Mouse (Mus musculus) c-Kit-positive CD71-positive TER-119-positive erythroid progenitor cells, embryonic 14.5 days (primary cell): Measurements from ENCODE around the gene Etv1.

Source experiments
- DNase-seq: peaks from one replicate; pipeline ENCODE4 v3.0.0-alpha.2; 2013; ENCODE audit warnings: low spot score

The Etv1 gene

DNA sequence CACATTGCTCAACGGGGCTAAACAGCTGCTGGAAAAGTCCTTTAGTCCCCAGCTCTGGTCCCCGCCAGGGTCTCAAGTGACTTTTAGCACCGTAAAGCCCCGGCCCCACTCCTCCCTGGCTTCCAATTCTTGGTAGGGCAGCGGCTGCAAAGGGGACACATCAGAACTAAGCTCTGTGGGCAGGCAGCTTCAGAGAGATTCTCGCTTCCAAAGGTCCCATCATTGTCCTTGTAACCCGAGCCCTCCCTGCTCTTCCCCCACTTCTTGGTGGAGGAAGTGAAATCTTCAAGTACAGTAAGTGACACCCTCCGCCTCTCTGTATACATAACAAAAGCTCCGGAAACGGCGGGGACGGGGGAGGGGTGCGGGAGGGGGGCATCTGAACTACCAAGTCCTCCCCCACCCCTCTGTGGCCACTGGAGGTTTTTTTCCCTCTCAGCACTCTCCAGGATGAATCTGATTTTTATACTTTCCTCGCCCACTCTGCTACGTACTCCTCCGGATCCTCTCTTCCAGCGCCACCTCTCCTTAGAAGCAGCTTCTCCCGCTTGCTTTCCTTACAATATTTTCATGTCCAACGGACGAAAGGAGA, at the start of gene Etv1:
Gene Etv1 (plus strand): TSS at position 195 of the 592 bp plus-strand sequence.
- DNase-seq = no peak

- DNase-seq = no peak
Observed at GRCm38 (mm10) chr12:38729661-38730060, 49.5 kb upstream of the Etv1 start.

- no peak for DNase-seq
Observed at GRCm38 (mm10) chr12:38730791-38731190, 48.4 kb upstream of the Etv1 start.

- DNase-seq = no peak
Observed at GRCm38 (mm10) chr12:38759322-38759721, 19.9 kb upstream of the Etv1 start.

- no peak for DNase-seq
Observed at GRCm38 (mm10) chr12:38777316-38777715, 1.9 kb upstream of the Etv1 start.

GRCm38 (mm10) chr12:38777957-38778298, 1.3 kb upstream of the Etv1 start:
- DNase-seq = no peak

DNA sequence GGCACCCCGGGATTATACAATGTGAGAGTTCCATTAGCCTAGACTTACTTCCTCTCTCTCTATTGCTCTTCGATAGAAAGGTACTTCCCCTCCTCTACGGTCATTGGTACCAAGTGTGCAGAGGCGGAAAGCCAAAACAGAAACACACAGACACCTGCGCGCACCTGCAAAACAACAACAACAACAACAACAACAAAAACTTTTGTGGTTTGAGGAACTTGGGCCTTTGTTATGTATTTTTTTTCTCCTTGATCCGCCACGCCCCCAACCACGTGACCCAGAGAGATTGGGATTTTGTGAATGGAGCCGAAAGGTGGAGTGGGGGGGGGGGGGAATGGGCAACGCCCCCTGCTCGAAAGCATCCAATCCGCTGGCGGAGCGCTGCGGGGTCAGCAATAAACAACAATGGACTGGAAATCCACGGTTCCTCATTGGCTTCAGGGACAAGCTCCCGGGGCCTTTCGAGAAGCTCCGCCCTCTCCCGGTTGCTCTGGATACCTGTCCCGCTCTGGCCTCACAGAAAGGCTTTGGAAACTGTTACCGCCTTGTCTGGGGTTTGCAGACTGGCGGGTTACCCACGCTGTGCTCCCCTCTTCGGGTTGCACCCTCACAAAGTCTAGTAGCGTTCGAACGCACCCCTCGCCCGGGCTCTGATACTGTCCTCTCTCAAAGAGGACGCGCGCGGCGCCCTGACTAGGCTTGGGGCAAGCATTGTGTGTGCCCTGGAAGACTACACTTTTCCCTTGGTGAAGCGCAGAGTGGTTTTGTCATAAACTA, 693 bp upstream of the Etv1 start:
- DNase-seq = peak; percentile 13

GRCm38 (mm10) chr12:38780006-38780954, 1.1 kb downstream of the Etv1 start:
- no peak for DNase-seq

DNA sequence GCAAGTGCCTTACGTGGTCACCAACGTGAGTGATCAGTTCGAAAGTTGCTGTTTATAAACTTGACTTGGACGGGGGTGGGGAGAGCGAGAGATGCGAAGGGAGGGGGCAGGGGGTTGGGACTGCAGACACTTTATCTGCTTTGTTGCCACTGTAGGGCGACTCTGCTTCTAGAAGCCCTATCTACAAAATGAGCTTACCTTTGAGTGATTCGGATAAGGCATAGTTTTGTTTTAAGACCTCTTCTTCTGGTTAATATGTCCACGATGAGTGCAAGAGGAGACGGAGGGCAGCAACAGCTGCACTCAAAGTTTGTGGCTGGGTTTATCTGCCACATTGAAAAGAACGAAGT, 1.8 kb downstream of the Etv1 start:
- no peak for DNase-seq

GRCm38 (mm10) chr12:38781686-38782085, 2.5 kb downstream of the Etv1 start:
- DNase-seq = no peak

DNA sequence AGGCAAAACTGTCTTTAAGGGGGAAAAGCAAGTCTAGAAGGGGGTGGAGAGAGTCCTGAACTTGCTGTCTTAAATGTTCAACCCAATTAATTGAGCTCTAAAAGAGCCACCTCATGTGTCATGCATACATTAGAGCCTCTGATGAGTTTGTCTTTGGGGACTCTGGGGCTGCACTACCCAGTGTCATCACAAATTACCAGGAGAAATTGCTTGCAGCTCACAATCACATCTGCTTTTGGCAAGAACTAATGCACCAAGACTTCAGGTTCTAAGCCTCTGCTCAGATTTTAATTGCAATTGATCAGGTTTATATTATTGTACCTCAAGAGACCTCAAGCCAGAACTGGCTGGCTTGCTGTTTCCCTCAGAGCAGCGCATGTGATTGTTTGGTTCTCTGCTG, 4.1 kb downstream of the Etv1 start:
- DNase-seq = no peak

- DNase-seq = no peak
Observed at GRCm38 (mm10) chr12:38784221-38784620, 5.0 kb downstream of the Etv1 start.

DNA sequence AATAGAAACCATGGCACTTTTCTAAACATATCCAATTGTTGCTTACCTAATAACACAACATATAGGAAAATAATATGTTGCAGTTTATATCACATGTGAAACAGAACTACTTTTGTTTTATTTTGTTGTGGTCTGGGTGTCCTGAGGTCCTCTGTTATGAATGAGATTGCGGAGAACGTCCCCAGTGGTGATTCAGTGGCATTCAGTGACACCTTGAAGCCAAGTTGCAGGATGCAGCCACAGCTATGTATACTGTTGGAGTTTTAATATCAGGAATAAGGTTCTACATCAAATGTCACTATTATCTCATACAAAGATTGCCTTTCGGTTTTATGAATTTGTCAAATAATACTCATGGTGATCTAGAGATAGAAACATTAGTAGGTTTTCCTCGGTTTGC, 7.4 kb downstream of the Etv1 start:
- DNase-seq = no peak

DNA sequence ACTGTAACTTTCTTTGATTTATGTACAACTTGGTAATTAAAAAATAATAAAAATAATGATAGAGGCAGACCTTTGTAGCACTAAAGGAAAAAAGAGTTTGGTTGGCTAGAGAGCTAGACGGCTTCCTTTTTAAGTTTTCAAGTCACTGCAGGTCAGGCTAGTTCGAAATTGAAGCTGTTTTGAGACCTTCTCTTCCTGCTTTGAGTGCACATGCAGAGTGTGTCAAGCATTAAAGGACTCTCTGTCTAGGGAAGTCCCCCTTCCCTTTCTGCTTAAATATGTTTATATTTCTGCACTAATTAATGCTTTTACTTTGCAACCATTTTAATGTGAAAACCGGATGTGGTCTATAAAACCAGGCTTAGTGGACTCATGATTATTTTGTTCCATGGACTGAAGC, 8.5 kb downstream of the Etv1 start:
- no peak for DNase-seq

DNA sequence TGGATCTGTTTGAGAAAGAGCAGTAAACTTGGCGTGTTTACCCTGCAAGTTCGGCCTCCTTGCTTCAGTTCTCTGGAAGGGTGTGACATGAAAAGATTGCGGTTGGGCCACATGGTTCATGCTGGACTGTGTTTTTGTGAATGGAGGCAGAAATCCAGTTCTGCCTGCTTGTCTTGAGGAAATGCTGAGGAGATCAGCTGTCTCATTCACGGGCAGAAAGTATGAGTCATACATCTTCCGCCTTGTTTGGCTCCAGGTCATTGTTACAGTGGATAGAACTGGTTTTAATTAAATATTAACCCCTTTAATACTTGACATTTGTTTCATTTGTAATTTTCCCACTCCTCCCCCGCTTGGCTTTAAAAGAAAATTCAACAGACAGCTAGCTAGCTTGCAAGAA, 9.4 kb downstream of the Etv1 start:
- no peak for DNase-seq

- DNase-seq = no peak
Observed at GRCm38 (mm10) chr12:38789789-38790355, 10.7 kb downstream of the Etv1 start.

GRCm38 (mm10) chr12:38793076-38793475, 13.9 kb downstream of the Etv1 start:
- DNase-seq = no peak

GRCm38 (mm10) chr12:38793697-38794096, 14.5 kb downstream of the Etv1 start:
- DNase-seq = no peak

DNA sequence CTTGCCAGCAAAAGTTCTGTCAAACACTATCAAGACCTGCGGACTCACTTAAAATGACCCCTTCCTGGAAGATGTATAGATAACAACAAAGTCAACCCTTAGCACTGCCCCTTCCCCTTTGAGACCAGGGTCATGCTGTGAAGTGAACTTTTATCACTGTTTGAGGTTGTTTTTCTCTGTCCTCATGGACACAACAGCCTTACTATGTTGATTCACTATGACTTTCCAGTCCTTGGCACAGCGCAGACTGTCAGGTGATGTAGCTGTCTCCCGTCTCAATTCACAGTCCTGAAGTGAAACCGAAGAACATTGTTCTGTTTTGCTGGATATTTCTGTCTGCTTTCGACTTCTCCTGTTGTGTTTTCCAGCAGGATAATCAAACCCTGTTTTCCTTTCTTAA, 27.9 kb downstream of the Etv1 start:
- no peak for DNase-seq

DNA sequence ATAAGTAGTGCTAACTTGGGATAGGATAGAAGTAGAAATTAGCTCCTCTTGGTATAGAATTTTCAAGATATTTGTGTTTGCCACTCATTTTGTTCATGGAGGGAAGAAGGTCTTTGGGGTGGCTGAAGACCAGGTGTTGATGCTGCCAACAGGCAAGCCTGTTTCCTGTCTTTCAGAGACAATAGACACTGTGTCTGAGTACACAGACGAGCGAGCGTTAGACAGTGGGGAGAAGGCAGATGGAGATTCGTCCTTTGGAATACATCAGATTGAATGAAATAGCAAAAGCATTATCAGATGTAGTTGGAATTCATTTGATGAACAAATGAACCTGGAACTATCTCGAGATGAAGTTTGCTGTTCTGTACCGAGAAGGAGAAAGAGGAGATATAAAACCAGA, 33.2 kb downstream of the Etv1 start:
- DNase-seq = no peak

DNA sequence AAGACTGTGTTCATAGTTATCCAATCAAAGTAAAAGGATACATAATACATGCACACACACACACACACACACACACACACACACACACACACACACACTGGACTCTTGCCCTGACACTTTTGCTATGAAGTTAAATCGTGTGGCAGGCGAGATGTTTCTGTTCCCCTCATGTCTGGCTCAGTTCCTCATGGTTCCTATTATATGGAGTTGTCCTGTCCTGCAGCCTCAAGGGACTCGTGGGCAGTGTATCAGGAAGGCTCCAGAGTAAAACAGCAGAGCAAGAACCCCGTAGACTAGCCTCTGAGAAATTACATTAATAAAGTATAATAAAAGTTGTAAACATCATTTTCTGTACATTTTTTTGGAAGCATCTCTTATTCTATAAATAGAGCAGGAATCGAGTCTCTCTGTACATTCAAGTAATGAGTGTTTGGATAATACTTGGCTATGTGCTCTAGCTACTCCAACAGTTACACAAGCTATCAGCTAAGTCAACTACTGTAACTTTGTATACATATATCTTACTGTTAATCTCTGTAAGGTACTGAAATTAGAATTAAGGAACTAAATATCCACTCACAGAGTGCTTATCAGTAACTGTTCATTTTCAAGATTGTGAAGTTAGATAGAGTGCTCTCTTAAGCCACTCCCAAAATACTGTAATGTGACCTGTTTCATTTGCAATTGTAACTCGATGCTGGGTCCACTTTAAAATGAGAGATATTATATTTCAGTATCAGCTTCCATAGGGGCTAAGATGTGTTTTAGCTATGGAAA, 35.0 kb downstream of the Etv1 start:
- no peak for DNase-seq

GRCm38 (mm10) chr12:38816235-38816634, 37.1 kb downstream of the Etv1 start:
- DNase-seq = no peak
